Mouse (Mus musculus) heart, embryonic 12.5 days (tissue): ENCODE results near the gene Gm37240. TPM values are rescaled to one million over a fixed set of nuclear protein-coding genes. Genes with fewer than 3 reads are reported as not detected.

ENCODE experiments used
- ATAC-seq: fragments of 200-750 bp; cut with Nextera tagmentation; 2 replicates; pipeline ENCODE4 v1.8.0; 2017; ENCODE audit warnings: moderate TSS enrichment, moderate library complexity; ENCODE audit not compliant: insufficient number of reproducible peaks, low FRiP score
- H3K27ac ChIP-seq: fragments of 300-500 bp; sonication (generic); 2 replicates; pipeline ENCODE4 v1.5.1; 2016; ENCODE audit warnings: mild to moderate bottlenecking, moderate library complexity; ENCODE audit not compliant: poor library complexity, severe bottlenecking
- H3K27me3 ChIP-seq: fragments of 300-500 bp; sonication (generic); replicated peaks from 2 replicates; pipeline ENCODE4 v1.6.1; 2016; ENCODE audit warnings: mild to moderate bottlenecking, moderate library complexity
- H3K36me3 ChIP-seq: fragments of 300-500 bp; sonication (generic); 2 replicates; pipeline ENCODE4 v1.6.1; 2016; ENCODE audit warnings: mild to moderate bottlenecking, moderate library complexity
- H3K4me1 ChIP-seq: fragments of 300-500 bp; sonication (generic); replicated peaks from 2 replicates; pipeline ENCODE4 v1.6.1; 2016; ENCODE audit warnings: mild to moderate bottlenecking
- H3K4me2 ChIP-seq: fragments of 300-500 bp; sonication (generic); 2 replicates; pipeline ENCODE4 v1.6.1; 2016; ENCODE audit warnings: mild to moderate bottlenecking, moderate library complexity
- H3K4me3 ChIP-seq: fragments of 300-500 bp; sonication (generic); 2 replicates; pipeline ENCODE4 v1.5.1; 2016; ENCODE audit warnings: mild to moderate bottlenecking
- H3K9ac ChIP-seq: fragments of 300-500 bp; sonication (generic); 2 replicates; pipeline ENCODE4 v1.6.1; 2016; ENCODE audit warnings: mild to moderate bottlenecking, moderate library complexity
- H3K9me3 ChIP-seq: fragments of 300-500 bp; sonication (generic); replicated peaks from 2 replicates; pipeline ENCODE4 v1.6.1; 2016; ENCODE audit warnings: mild to moderate bottlenecking, moderate library complexity
- WGBS: fragments of 180-500 bp; shearing (Covaris S2); methylation state at CpG from one replicate; pipeline ENCODE4 v1.1.7; 2016; 5-methylcytosine and 5-hydroxymethylcytosine counted together
- polyA plus RNA-seq: library from polyadenylated mRNA; unstranded; fragments of >200 nt; fragmentation: Nextera tagmentation; extraction: Ambion mirVana; gene quantifications from 2 replicates; pipeline ENCODE4 v1.2.1, GENCODE M21; 2016

The Gm37240 gene
- polyA plus RNA-seq, 1 experiment from 2014 or later, result 4.6 TPM

- no peak overlapping the region for H3K27ac ChIP-seq
- H3K4me1 ChIP-seq, result no peaks in the 10 kb centered on the region
- no peak overlapping the region for H3K4me3 ChIP-seq
- ATAC-seq, result no peak
- H3K4me2 ChIP-seq, result no peak overlapping the region
- no peaks in the 10 kb centered on the region for H3K9me3 ChIP-seq
- peaks cover 39% of the 10 kb centered on the region for H3K36me3 ChIP-seq
- H3K9ac ChIP-seq, result no peak overlapping the region
- WGBS, result 91% methylated on average over 9 of the region's 9 CpGs
- no peaks in the 10 kb centered on the region for H3K27me3 ChIP-seq
Observed at GRCm38 (mm10) chr3:84974193-84974592, 913.1 kb downstream of the Gm37240 start.

- no peak overlapping the region for H3K4me2 ChIP-seq
- H3K36me3 ChIP-seq, result peaks cover 46% of the 10 kb centered on the region
- ATAC-seq, result no peak
- H3K27me3 ChIP-seq, result no peaks in the 10 kb centered on the region
- no peak overlapping the region for H3K4me3 ChIP-seq
- 82% methylated on average over 2 of the region's 2 CpGs for WGBS
- H3K9me3 ChIP-seq, result no peaks in the 10 kb centered on the region
- no peak overlapping the region for H3K9ac ChIP-seq
- no peak overlapping the region for H3K27ac ChIP-seq
- H3K4me1 ChIP-seq, result no peaks in the 10 kb centered on the region
Observed at GRCm38 (mm10) chr3:84972881-84973280, 914.4 kb downstream of the Gm37240 start.

GRCm38 (mm10) chr3:84971561-84971960 lies 915.8 kb downstream of the Gm37240 start:
- 70% methylated on average over 5 of the region's 5 CpGs for WGBS
- H3K9ac ChIP-seq, result no peak overlapping the region
- peaks cover 44% of the 10 kb centered on the region for H3K36me3 ChIP-seq
- H3K27me3 ChIP-seq, result no peaks in the 10 kb centered on the region
- no peak for ATAC-seq
- H3K27ac ChIP-seq, result no peak overlapping the region
- no peak overlapping the region for H3K4me2 ChIP-seq
- no peaks in the 10 kb centered on the region for H3K9me3 ChIP-seq
- H3K4me1 ChIP-seq, result no peaks in the 10 kb centered on the region
- no peak overlapping the region for H3K4me3 ChIP-seq

GRCm38 (mm10) chr3:84967364-84967763 lies 920.0 kb downstream of the Gm37240 start:
- peaks cover 30% of the 10 kb centered on the region for H3K36me3 ChIP-seq
- no peaks in the 10 kb centered on the region for H3K9me3 ChIP-seq
- no peak overlapping the region for H3K27ac ChIP-seq
- no peak overlapping the region for H3K4me3 ChIP-seq
- no peaks in the 10 kb centered on the region for H3K27me3 ChIP-seq
- no peaks in the 10 kb centered on the region for H3K4me1 ChIP-seq
- ATAC-seq, result no peak
- H3K9ac ChIP-seq, result no peak overlapping the region
- H3K4me2 ChIP-seq, result no peak overlapping the region
- 94% methylated on average over 4 of the region's 4 CpGs for WGBS

- Histone ChIP-seq H3K36me3 (peaks cover 26% of the 10 kb centered on the region), H3K27me3 (no peaks in the 10 kb centered on the region), H3K27ac (no peak overlapping the region), H3K9ac (no peak overlapping the region), H3K9me3 (no peaks in the 10 kb centered on the region), H3K4me2 (no peak overlapping the region), H3K4me3 (no peak overlapping the region), H3K4me1 (no peaks in the 10 kb centered on the region)
- WGBS, result 90% methylated on average over 5 of the region's 5 CpGs
- no peak for ATAC-seq
Observed at GRCm38 (mm10) chr3:84965156-84965555, 922.2 kb downstream of the Gm37240 start.

GRCm38 (mm10) chr3:84955857-84956256 lies 931.5 kb downstream of the Gm37240 start:
- Histone ChIP-seq H3K36me3 (peaks cover 2% of the 10 kb centered on the region; the same call in 1 of the 2 replicates), H3K9ac (no peak overlapping the region), H3K27me3 (no peaks in the 10 kb centered on the region), H3K4me1 (peaks cover 10% of the 10 kb centered on the region), H3K9me3 (no peaks in the 10 kb centered on the region), H3K4me2 (no peak overlapping the region), H3K4me3 (no peak overlapping the region), H3K27ac (no peak overlapping the region)
- no peak for ATAC-seq
- 78% methylated on average over 4 of the region's 4 CpGs for WGBS

GRCm38 (mm10) chr3:84955011-84955775 lies 932.1 kb downstream of the Gm37240 start:
- H3K4me2 ChIP-seq, result no peak overlapping the region
- no peak overlapping the region for H3K4me3 ChIP-seq
- no peak overlapping the region for H3K27ac ChIP-seq
- H3K4me1 ChIP-seq, result peaks cover 10% of the 10 kb centered on the region
- H3K36me3 ChIP-seq, result no peaks in the 10 kb centered on the region
- H3K27me3 ChIP-seq, result no peaks in the 10 kb centered on the region
- no peak for ATAC-seq
- WGBS, result 88% methylated on average over 8 of the region's 8 CpGs
- no peak overlapping the region for H3K9ac ChIP-seq
- H3K9me3 ChIP-seq, result no peaks in the 10 kb centered on the region

- H3K27me3 ChIP-seq, result no peaks in the 10 kb centered on the region
- ATAC-seq, result no peak
- peak overlapping the region; percentile 36; the same call in 1 of the 2 replicates for H3K27ac ChIP-seq
- peaks cover 13% of the 10 kb centered on the region for H3K4me1 ChIP-seq
- no peaks in the 10 kb centered on the region for H3K9me3 ChIP-seq
- peak overlapping the region; percentile 44 for H3K4me3 ChIP-seq
- no peaks in the 10 kb centered on the region for H3K36me3 ChIP-seq
- WGBS, result 68% methylated on average over 7 of the region's 7 CpGs
- peak overlapping the region; percentile 61 for H3K9ac ChIP-seq
- H3K4me2 ChIP-seq, result peak overlapping the region; percentile 66
Observed at GRCm38 (mm10) chr3:84952585-84953187, 934.6 kb downstream of the Gm37240 start.

- peak overlapping the region; percentile 61 for H3K9ac ChIP-seq
Observed at GRCm38 (mm10) chr3:84952135-84952534, 935.2 kb downstream of the Gm37240 start.

GRCm38 (mm10) chr3:84951698-84952097 lies 935.6 kb downstream of the Gm37240 start:
- Histone ChIP-seq H3K36me3 (no peaks in the 10 kb centered on the region), H3K27me3 (no peaks in the 10 kb centered on the region), H3K27ac (no peak overlapping the region), H3K4me2 (peak overlapping the region; percentile 66), H3K9me3 (no peaks in the 10 kb centered on the region), H3K4me1 (peaks cover 13% of the 10 kb centered on the region), H3K4me3 (peak overlapping the region; percentile 44), H3K9ac (peak overlapping the region; percentile 61; the same call in 1 of the 2 replicates)
- ATAC-seq, result no peak
- WGBS, result 54% methylated on average over 2 of the region's 2 CpGs

More at GRCm38 (mm10) chr3:84952135-84952534, 935.2 kb downstream of the Gm37240 start:
- Histone ChIP-seq H3K4me1 (peaks cover 13% of the 10 kb centered on the region), H3K4me2 (peak overlapping the region; percentile 66), H3K36me3 (no peaks in the 10 kb centered on the region), H3K27me3 (no peaks in the 10 kb centered on the region), H3K4me3 (peak overlapping the region; percentile 44), H3K9me3 (no peaks in the 10 kb centered on the region), H3K27ac (peak overlapping the region; percentile 36; the same call in 1 of the 2 replicates)
- 32% methylated on average over 13 of the region's 13 CpGs for WGBS
- peak; percentile 48; the same call in 1 of the 2 replicates for ATAC-seq

GRCm38 (mm10) chr3:84949387-84949786 lies 937.9 kb downstream of the Gm37240 start:
- no peak overlapping the region for H3K27ac ChIP-seq
- no peak overlapping the region for H3K9ac ChIP-seq
- no peak overlapping the region for H3K4me2 ChIP-seq
- H3K4me3 ChIP-seq, result no peak overlapping the region
- H3K9me3 ChIP-seq, result no peaks in the 10 kb centered on the region
- no peak for ATAC-seq
- WGBS, result 83% methylated on average over 4 of the region's 4 CpGs
- H3K36me3 ChIP-seq, result no peaks in the 10 kb centered on the region
- no peaks in the 10 kb centered on the region for H3K27me3 ChIP-seq
- H3K4me1 ChIP-seq, result peaks cover 13% of the 10 kb centered on the region
